8 mouse cellular contexts compared by ENCODE assay signal in the genomic region with DNA sequence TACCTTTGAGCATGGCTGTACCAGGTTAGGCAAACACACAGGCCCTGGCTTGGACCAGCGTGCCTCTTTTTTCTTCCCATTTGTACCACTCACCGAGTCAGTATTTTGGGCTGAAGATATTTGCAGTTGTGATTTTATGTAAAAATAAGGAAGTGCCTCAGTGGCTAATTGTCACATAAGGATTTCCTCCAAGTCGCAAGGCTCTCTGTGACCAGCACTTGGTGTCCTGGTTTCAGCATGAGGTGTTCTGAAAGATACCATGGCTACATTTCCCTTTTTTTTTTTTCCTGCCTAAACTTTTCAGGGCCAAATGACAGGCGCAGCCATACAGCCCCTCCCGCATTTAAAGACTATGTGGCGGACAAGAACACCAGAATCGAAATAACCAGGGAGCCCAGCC. TPM values are rescaled to one million over a fixed set of nuclear protein-coding genes. Genes with fewer than 3 reads are reported as not detected.
DNase-seq lines count a peak whose midpoint lies in the region; ATAC-seq and TF ChIP-seq lines count a peak whose summit lies in the region.

No protein-coding gene starts in this region.

- H3K4me3 ChIP-seq in heart, embryonic 15.5 days = no peak overlapping the region; the same call in 1 of the 2 replicates
- H3K4me3 ChIP-seq in forebrain, embryonic 10.5 days = no peak overlapping the region
- no peak overlapping the region for H3K4me3 ChIP-seq in intestine, postnatal 0 days (ENCODE audit: low read depth, low read length)
- H3K4me3 ChIP-seq in midbrain, embryonic 15.5 days = peak overlapping the region; percentile 56; the same call in 1 of the 2 replicates

- no peak overlapping the region for H3K9ac ChIP-seq in heart, embryonic 15.5 days
- H3K9ac ChIP-seq in intestine, postnatal 0 days (ENCODE audit: low read depth, low read length) = no peak overlapping the region
- peak overlapping the region; percentile 11; the same call in 1 of the 2 replicates for H3K9ac ChIP-seq in midbrain, embryonic 15.5 days

- H3K9me3 ChIP-seq in heart, embryonic 15.5 days (replicated peaks) = no peaks in the 10 kb centered on the region
- H3K9me3 ChIP-seq in forebrain, embryonic 10.5 days = no peaks in the 10 kb centered on the region
- H3K9me3 ChIP-seq in intestine, postnatal 0 days (ENCODE audit: control insufficient read depth) = no peaks in the 10 kb centered on the region
- no peaks in the 10 kb centered on the region for H3K9me3 ChIP-seq in midbrain, embryonic 15.5 days

- ATAC-seq in heart, embryonic 15.5 days (replicated peaks; ENCODE audit: insufficient number of reproducible peaks, insufficient read depth, low FRiP score, low read depth) = no peak
- no peak for ATAC-seq in intestine, postnatal 0 days
- ATAC-seq in midbrain, embryonic 15.5 days (replicated peaks) = no peak

- H3K27ac ChIP-seq in heart, embryonic 15.5 days = no peak overlapping the region
- peak overlapping the region; percentile 94; the same call in 1 of the 2 replicates for H3K27ac ChIP-seq in forebrain, embryonic 10.5 days
- no peak overlapping the region for H3K27ac ChIP-seq in intestine, postnatal 0 days (ENCODE audit: low read depth, low read length)
- peak overlapping the region; percentile 87; the same call in 1 of the 2 replicates for H3K27ac ChIP-seq in midbrain, embryonic 15.5 days

- TF ChIP-seq CTCF in intestine, postnatal 0 days (IDR thresholded peaks at IDR 0.05; ENCODE audit: low read depth) = no peak

- DNase-seq in heart, adult 9 months (ENCODE audit: low spot score in 2 of 2) = no peak
- DNase-seq in forebrain, embryonic 10.5 days (ENCODE audit: extremely low spot score, low spot score) = no peak
- no peak for DNase-seq in urinary bladder, postnatal 4 days (ENCODE audit: low spot score in 2 of 2)
- no peak for DNase-seq in embryo, embryonic 10.5 days (ENCODE audit: low spot score)
- no peak for DNase-seq in gastrocnemius, postnatal 4 days (ENCODE audit: low spot score in 2 of 2)

- peak overlapping the region; percentile 100; the same call in 1 of the 2 replicates for H3K4me2 ChIP-seq in heart, embryonic 15.5 days
- H3K4me2 ChIP-seq in intestine, postnatal 0 days (replicated peaks; ENCODE audit: low read depth) = 0 out of 2 replicates have a peak overlapping the region, but pooled peaks have one; percentile 97
- H3K4me2 ChIP-seq in midbrain, embryonic 15.5 days = peak overlapping the region; percentile 97

- 54% methylated on average over 7 of the region's 7 CpGs for WGBS in heart, embryonic 15.5 days
- WGBS in forebrain, embryonic 10.5 days = 59% methylated on average over 7 of the region's 7 CpGs
- 65% methylated on average over 7 of the region's 7 CpGs for whole genome bisulfite sequencing in intestine, postnatal 0 days
- WGBS in midbrain, embryonic 15.5 days = 60% methylated on average over 7 of the region's 7 CpGs

- H3K27me3 ChIP-seq in heart, embryonic 15.5 days = no peaks in the 10 kb centered on the region
- H3K27me3 ChIP-seq in forebrain, embryonic 10.5 days (ENCODE audit: poor library complexity, severe bottlenecking) = peaks cover 14% of the 10 kb centered on the region
- H3K27me3 ChIP-seq in intestine, postnatal 0 days (replicated peaks; ENCODE audit: control insufficient read depth, insufficient read depth, low read length) = no peaks in the 10 kb centered on the region
- no peaks in the 10 kb centered on the region for H3K27me3 ChIP-seq in midbrain, embryonic 15.5 days (replicated peaks)

- no peaks in the 10 kb centered on the region for H3K36me3 ChIP-seq in heart, embryonic 15.5 days
- no peaks in the 10 kb centered on the region for H3K36me3 ChIP-seq in forebrain, embryonic 10.5 days (replicated peaks)
- H3K36me3 ChIP-seq in intestine, postnatal 0 days (ENCODE audit: control insufficient read depth, insufficient read depth) = no peaks in the 10 kb centered on the region
- no peaks in the 10 kb centered on the region for H3K36me3 ChIP-seq in midbrain, embryonic 15.5 days (replicated peaks)

- peaks cover 6% of the 10 kb centered on the region for H3K4me1 ChIP-seq in heart, embryonic 15.5 days (replicated peaks)
- peaks cover 17% of the 10 kb centered on the region for H3K4me1 ChIP-seq in forebrain, embryonic 10.5 days
- no peaks in the 10 kb centered on the region for H3K4me1 ChIP-seq in intestine, postnatal 0 days (replicated peaks; ENCODE audit: control insufficient read depth, insufficient read depth, low read length)
- H3K4me1 ChIP-seq in midbrain, embryonic 15.5 days = peaks cover 12% of the 10 kb centered on the region

RNA-seq across cellular contexts. Expression of gene Rpgrip1, which starts 9.7 kb away (rescaled TPM):
- 27.8 and 32.6 TPM in 2 replicates for polyA plus RNA-seq in heart, embryonic 15.5 days (2015; fragmentation: Nextera tagmentation; extraction: Ambion mirVana)
- polyA plus RNA-seq in forebrain, embryonic 10.5 days (2016; fragmentation: Nextera tagmentation; extraction: Ambion mirVana) = 130 and 134 TPM in 2 replicates
- polyA plus RNA-seq in intestine, postnatal 0 days (2015; fragmentation: Nextera tagmentation; extraction: Ambion mirVana) = 23.2 and 24.4 TPM in 2 replicates
- polyA plus RNA-seq in midbrain, embryonic 15.5 days (2015; fragmentation: Nextera tagmentation; extraction: Ambion mirVana) = 51.3 and 53.3 TPM in 2 replicates
- total RNA-seq in gastrocnemius, postnatal 4 days (2021) = under 1 TPM; 0.23 to 0.49 TPM

RNA-seq across cellular contexts. Expression of gene Hnrnpc, which starts 16.3 kb away (rescaled TPM):
- polyA plus RNA-seq in heart, embryonic 15.5 days (2015; fragmentation: Nextera tagmentation; extraction: Ambion mirVana) = 326 and 346 TPM in 2 replicates
- 894 and 948 TPM in 2 replicates for polyA plus RNA-seq in forebrain, embryonic 10.5 days (2016; fragmentation: Nextera tagmentation; extraction: Ambion mirVana)
- polyA plus RNA-seq in intestine, postnatal 0 days (2015; fragmentation: Nextera tagmentation; extraction: Ambion mirVana) = 153 and 163 TPM in 2 replicates
- polyA plus RNA-seq in midbrain, embryonic 15.5 days (2015; fragmentation: Nextera tagmentation; extraction: Ambion mirVana) = 480 and 482 TPM in 2 replicates
- total RNA-seq in gastrocnemius, postnatal 4 days (2021) = 100 to 1,000 TPM; 140 to 156 TPM

Comparison
In these comparisons a context has a peak if more than half of its experiments do, and no peak if none do; other contexts are left out.
1. H3K27ac ChIP-seq: peak in forebrain, embryonic 10.5 days (single experiment) and midbrain, embryonic 15.5 days (single experiment); none in heart, embryonic 15.5 days (single experiment) and intestine, postnatal 0 days (single experiment).
2. Peak in every context shown above with its lines, with median percentiles within 50 percentile points of each other: H3K4me2 ChIP-seq.